In genomic region chr15:25843086-25843991, GRCm38 (mm10) we compare ENCODE assay signal across 8 mouse cellular contexts. TPM values are rescaled to one million over a fixed set of nuclear protein-coding genes. Genes with fewer than 3 reads are reported as not detected.
A peak's percentile ranks its signal among the peaks of the same experiment; 100 is the strongest.
DNase-seq lines count a peak whose midpoint lies in the region; ATAC-seq lines count a peak whose summit lies in the region.

Retreg1 (plus strand) TSS chr15:25843180.

- H3K9ac ChIP-seq in hindbrain, embryonic 16.5 days (ENCODE audit: low read depth, low read length), result peak within 1 kb of the TSS; percentile 98

- ATAC-seq in hindbrain, embryonic 16.5 days, result peak; percentile 90
- ATAC-seq in megakaryocyte, adult 5-6 weeks (ENCODE audit: poor library complexity, severe bottlenecking), result peak; percentile 93

- H3K27me3 ChIP-seq in hindbrain, embryonic 16.5 days (replicated peaks; ENCODE audit: control insufficient read depth, insufficient read depth, low read length), result 0 out of 2 replicates have a peak, but pooled peaks cover 3% of the 10 kb centered on the region

- H3K9me3 ChIP-seq in hindbrain, embryonic 16.5 days (ENCODE audit: control insufficient read depth, low read length), result no peaks in the 10 kb centered on the region

- peak; percentile 45 for DNase-seq in R1 (ENCODE audit: low read depth, low spot score)
- peak; percentile 68 to 74 for DNase-seq in cerebellum, postnatal 36 days
- DNase-seq in gastrocnemius, adult 8-10 months (ENCODE audit: low spot score in 2 of 2), result peak; percentile 40 to 73
- DNase-seq in left cerebral cortex, adult 8-10 months (ENCODE audit: low spot score in 2 of 2), result peak; percentile 61 to 72
- peak; percentile 40 for DNase-seq in retina, postnatal 7 days (ENCODE audit: low read depth, low spot score)
- peak; percentile 75 to 78 for DNase-seq in urinary bladder, adult 18-20 months (ENCODE audit: low spot score in 2 of 2)

- H3K4me2 ChIP-seq in hindbrain, embryonic 16.5 days (ENCODE audit: low read length), result peak within 1 kb of the TSS; percentile 97

- peak within 1 kb of the TSS; percentile 76 for H3K27ac ChIP-seq in hindbrain, embryonic 16.5 days (ENCODE audit: low read depth, low read length)

- no peaks in the 10 kb centered on the region for H3K36me3 ChIP-seq in hindbrain, embryonic 16.5 days (ENCODE audit: control insufficient read depth, insufficient read depth, low read length)

- WGBS in hindbrain, embryonic 16.5 days, result under 1% methylated on average over 63 of the region's 72 CpGs

- H3K4me1 ChIP-seq in hindbrain, embryonic 16.5 days (ENCODE audit: control insufficient read depth, insufficient read depth, low read depth, low read length), result peaks cover 17% of the 10 kb centered on the region

- peak within 1 kb of the TSS; percentile 96 for H3K4me3 ChIP-seq in hindbrain, embryonic 16.5 days (ENCODE audit: low read length)

RNA-seq across cellular contexts. Expression of gene Retreg1, which starts in this region (rescaled TPM):
- total RNA-seq in gastrocnemius, adult 8-10 months (2022), result 100 to 1,000 TPM; 150 to 208 (median 158) TPM
- polyA plus RNA-seq in hindbrain, embryonic 16.5 days (2015; fragmentation: Nextera tagmentation; extraction: Ambion mirVana), result 16.5 and 19.0 TPM in 2 replicates
- total RNA-seq in left cerebral cortex, adult 8-10 months (2022), result 10 to 100 TPM; 37.9 to 40.2 (median 39.0) TPM
- total RNA-seq in megakaryocyte, adult 5-6 weeks (2015), result 26.1 and 26.7 TPM in 2 replicates
- 22.3 and 23.1 TPM in 2 replicates for total RNA-seq in megakaryocyte, adult 5-6 weeks (2017)

Comparison
In these comparisons a context has a peak if more than half of its experiments do, and no peak if none do; other contexts are left out.
1. Peak in every context shown above with its lines: DNase-seq, ATAC-seq, H3K4me3 ChIP-seq and H3K27ac ChIP-seq.